16 mouse cellular contexts compared by ENCODE assay signal in genomic region chr8:46484931-46485463, GRCm38 (mm10). TPM values are rescaled to one million over a fixed set of nuclear protein-coding genes. Genes with fewer than 3 reads are reported as not detected.
DNase-seq lines count a peak whose midpoint lies in the region; ATAC-seq and TF ChIP-seq lines count a peak whose summit lies in the region.
"Had no signal": no experiment of that assay in that cellular context is flagged by ENCODE, and none has a peak within 500 bp of the region (broad histone marks: within the 10 kb centered on the region; RNA-seq: fewer than 3 reads in every experiment).

No protein-coding gene starts in this region.

- H3K36me3 ChIP-seq in liver, embryonic 15.5 days (replicated peaks): peaks cover 10% of the 10 kb centered on the region
- H3K36me3 ChIP-seq: limb, embryonic 15.5 days; neural tube, embryonic 13.5 days had no signal

- no peaks in the 10 kb centered on the region for H3K27me3 ChIP-seq in liver, embryonic 15.5 days
- H3K27me3 ChIP-seq: limb, embryonic 15.5 days; neural tube, embryonic 13.5 days had no signal

- H3K4me1 ChIP-seq in liver, embryonic 15.5 days (replicated peaks): peaks cover 64% of the 10 kb centered on the region

- DNase-seq in gastrocnemius, adult 2 months: no peak
- DNase-seq in gastrocnemius, postnatal 10 days: no peak
- peak; percentile 0 for DNase-seq in kidney, postnatal 14 days
- DNase-seq in kidney, postnatal 10 days: no peak
- DNase-seq in adrenal gland, postnatal 10 days: peak; percentile 55
- DNase-seq in urinary bladder, adult 2 months (ENCODE audit: low spot score): no peak
- DNase-seq in ovary, postnatal 14 days (ENCODE audit: low spot score): no peak
- DNase-seq: B cell, adult 2 months; spleen, adult 18-20 months had no signal

- peak overlapping the region; percentile 30 for H3K4me2 ChIP-seq in liver, embryonic 15.5 days
- H3K4me2 ChIP-seq: limb, embryonic 15.5 days; neural tube, embryonic 13.5 days had no signal

- no peak overlapping the region for H3K4me3 ChIP-seq in gastrocnemius, adult 2 months
- no peak overlapping the region for H3K4me3 ChIP-seq in liver, embryonic 15.5 days (replicated peaks)
- H3K4me3 ChIP-seq: layer of hippocampus, adult 2 months; limb, embryonic 15.5 days; neural tube, embryonic 13.5 days had no signal

- H3K9ac ChIP-seq in liver, embryonic 15.5 days: no peak overlapping the region
- H3K9ac ChIP-seq: limb, embryonic 15.5 days; neural tube, embryonic 13.5 days had no signal

- TF ChIP-seq CTCF in gastrocnemius, adult 2 months (IDR thresholded peaks at IDR 0.05): no peak

- peak overlapping the region; percentile 87 for H3K27ac ChIP-seq in gastrocnemius, adult 2 months
- peak overlapping the region; percentile 63 for H3K27ac ChIP-seq in liver, embryonic 15.5 days (replicated peaks)
- H3K27ac ChIP-seq: layer of hippocampus, adult 2 months; limb, embryonic 15.5 days; macrophage; neural tube, embryonic 13.5 days; stomach, postnatal 0 days had no signal

- 58% methylated on average over 8 of the region's 8 CpGs for WGBS in liver, embryonic 15.5 days (ENCODE audit: insufficient replicate concordance)

- no peaks in the 10 kb centered on the region for H3K9me3 ChIP-seq in liver, embryonic 15.5 days (replicated peaks)
- H3K9me3 ChIP-seq: limb, embryonic 15.5 days; neural tube, embryonic 13.5 days had no signal

- ATAC-seq in liver, embryonic 15.5 days (ENCODE audit: insufficient read depth): peak; percentile 58
- ATAC-seq: forebrain, embryonic 16.5 days had no signal

- intact Hi-C loops in gastrocnemius, adult 2 months (cut with DNase I): no loop called here

RNA-seq across cellular contexts. Expression of gene Acsl1, which starts 14.2 kb away (rescaled TPM):
- 100 to 1,000 TPM; 224 to 367 TPM for total RNA-seq in gastrocnemius, adult 2 months (2021)
- total RNA-seq in gastrocnemius, postnatal 10 days (2021): 100 to 1,000 TPM; 230 to 244 TPM
- total RNA-seq in adrenal gland, postnatal 10 days (2021): 100 to 1,000 TPM; 915 to 931 TPM
- 106 and 125 TPM in 2 replicates for polyA plus RNA-seq in liver, embryonic 15.5 days (2015; fragmentation: Nextera tagmentation; extraction: Ambion mirVana)
- 44.2 and 46.6 TPM in 2 replicates for polyA plus RNA-seq in urinary bladder, adult 2 months (2012; rRNA removed)

Comparison
In these comparisons a context has a peak if more than half of its experiments do, and no peak if none do; other contexts are left out.
1. DNase-seq: peak in kidney, postnatal 14 days (single experiment) and adrenal gland, postnatal 10 days (single experiment); none in gastrocnemius, adult 2 months (single experiment), gastrocnemius, postnatal 10 days (single experiment), kidney, postnatal 10 days (single experiment), urinary bladder, adult 2 months (single experiment) and ovary, postnatal 14 days (single experiment).